Mouse (Mus musculus) embryonic facial prominence, embryonic 12.5 days (tissue): ENCODE measurements at regions not wholly inside any gene's neighbourhood (a gene's known extent, or its start where the extent isn't known, plus 50 kb on each side); places are given as distances from the start of the nearest gene placed in this dataset.
A peak's percentile ranks its signal among the peaks of the same experiment; 100 is the strongest.

Source experiments
- ATAC-seq: fragments of 200-750 bp; cut with Nextera tagmentation; 2 replicates; pipeline ENCODE4 v1.8.0; 2017; ENCODE audit not compliant: insufficient number of reproducible peaks, insufficient read depth, low FRiP score, low TSS enrichment
- H3K27ac ChIP-seq: fragments of 300-500 bp; sonication (generic); 2 replicates; pipeline ENCODE4 v1.5.1; 2016; ENCODE audit warnings: mild to moderate bottlenecking
- H3K27me3 ChIP-seq: fragments of 300-500 bp; sonication (generic); 2 replicates; pipeline ENCODE4 v1.6.1; 2016; ENCODE audit warnings: mild to moderate bottlenecking, moderate library complexity
- H3K36me3 ChIP-seq: fragments of 300-500 bp; sonication (generic); 2 replicates; pipeline ENCODE4 v1.6.1; 2016; ENCODE audit warnings: mild to moderate bottlenecking
- H3K4me1 ChIP-seq: fragments of 300-500 bp; sonication (generic); 2 replicates; pipeline ENCODE4 v1.6.1; 2016
- H3K4me2 ChIP-seq: fragments of 300-500 bp; sonication (generic); replicated peaks from 2 replicates; pipeline ENCODE4 v1.6.1; 2016; ENCODE audit warnings: mild to moderate bottlenecking, moderate library complexity
- H3K4me3 ChIP-seq: fragments of 300-500 bp; sonication (generic); 2 replicates; pipeline ENCODE4 v1.5.1; 2016; ENCODE audit warnings: mild to moderate bottlenecking
- H3K9ac ChIP-seq: fragments of 300-500 bp; sonication (generic); 2 replicates; pipeline ENCODE4 v1.6.1; 2016; ENCODE audit warnings: mild to moderate bottlenecking, moderate library complexity
- H3K9me3 ChIP-seq: fragments of 300-500 bp; sonication (generic); 2 replicates; pipeline ENCODE4 v1.6.1; 2016; ENCODE audit warnings: mild to moderate bottlenecking, moderate library complexity
- WGBS: fragments of 180-500 bp; shearing (Covaris S2); methylation state at CpG from one replicate; pipeline ENCODE4 v1.1.7; 2016; 5-methylcytosine and 5-hydroxymethylcytosine counted together

- 64% methylated on average over 4 of the region's 4 CpGs for WGBS
- ATAC-seq = no peak
- Histone ChIP-seq H3K27me3 (no peaks in the 10 kb centered on the region), H3K4me3 (no peak overlapping the region), H3K4me1 (no peaks in the 10 kb centered on the region), H3K9ac (no peak overlapping the region), H3K9me3 (no peaks in the 10 kb centered on the region), H3K36me3 (no peaks in the 10 kb centered on the region), H3K4me2 (no peak overlapping the region), H3K27ac (no peak overlapping the region)
Measured at GRCm38 (mm10) chr12:39952854-39953253, 85.0 kb downstream of the Arl4a start.

GRCm38 (mm10) chr12:39951911-39952310 is 85.9 kb downstream of the Arl4a start:
- H3K4me2 ChIP-seq = no peak overlapping the region
- H3K27ac ChIP-seq = no peak overlapping the region
- no peaks in the 10 kb centered on the region for H3K36me3 ChIP-seq

GRCm38 (mm10) chr12:39950270-39950801 is 87.5 kb downstream of the Arl4a start:
- Histone ChIP-seq H3K27me3 (no peaks in the 10 kb centered on the region), H3K4me3 (no peak overlapping the region), H3K4me1 (no peaks in the 10 kb centered on the region), H3K27ac (no peak overlapping the region), H3K9me3 (no peaks in the 10 kb centered on the region), H3K9ac (no peak overlapping the region), H3K4me2 (no peak overlapping the region), H3K36me3 (no peaks in the 10 kb centered on the region)
- no peak for ATAC-seq
- WGBS = 89% methylated on average over 7 of the region's 7 CpGs

More at GRCm38 (mm10) chr12:39951911-39952310, 85.9 kb downstream of the Arl4a start:
- H3K9me3 ChIP-seq = no peaks in the 10 kb centered on the region
- H3K9ac ChIP-seq = no peak overlapping the region
- H3K4me3 ChIP-seq = no peak overlapping the region
- no peaks in the 10 kb centered on the region for H3K4me1 ChIP-seq
- H3K27me3 ChIP-seq = no peaks in the 10 kb centered on the region
- no peak for ATAC-seq
- WGBS = 87% methylated on average over 6 of the region's 6 CpGs

- no peak for ATAC-seq
- WGBS = 61% methylated on average over 5 of the region's 5 CpGs
Measured at GRCm38 (mm10) chr12:39942910-39943309, 94.9 kb downstream of the Arl4a start.

GRCm38 (mm10) chr12:39941162-39941561 is 96.7 kb downstream of the Arl4a start:
- H3K27me3 ChIP-seq = no peaks in the 10 kb centered on the region
- H3K4me3 ChIP-seq = no peak overlapping the region
- H3K4me2 ChIP-seq = no peak overlapping the region
- H3K36me3 ChIP-seq = no peaks in the 10 kb centered on the region
- no peaks in the 10 kb centered on the region for H3K4me1 ChIP-seq
- no peak for ATAC-seq
- no peak overlapping the region for H3K27ac ChIP-seq
- 82% methylated on average over 1 of the region's 1 CpGs for WGBS
- H3K9me3 ChIP-seq = no peaks in the 10 kb centered on the region
- no peak overlapping the region for H3K9ac ChIP-seq

More at GRCm38 (mm10) chr12:39942910-39943309, 94.9 kb downstream of the Arl4a start:
- Histone ChIP-seq H3K4me1 (no peaks in the 10 kb centered on the region), H3K27ac (no peak overlapping the region), H3K9ac (no peak overlapping the region), H3K4me2 (no peak overlapping the region), H3K27me3 (no peaks in the 10 kb centered on the region), H3K36me3 (no peaks in the 10 kb centered on the region), H3K4me3 (no peak overlapping the region), H3K9me3 (no peaks in the 10 kb centered on the region)

- Histone ChIP-seq H3K4me2 (no peak overlapping the region), H3K4me3 (no peak overlapping the region), H3K9me3 (no peaks in the 10 kb centered on the region), H3K27ac (no peak overlapping the region), H3K27me3 (no peaks in the 10 kb centered on the region), H3K36me3 (no peaks in the 10 kb centered on the region), H3K9ac (no peak overlapping the region), H3K4me1 (no peaks in the 10 kb centered on the region)
- ATAC-seq = no peak
Measured at GRCm38 (mm10) chr12:39939017-39939416, 98.8 kb downstream of the Arl4a start.

- no peaks in the 10 kb centered on the region for H3K27me3 ChIP-seq
- ATAC-seq = 0 out of 2 replicates have a peak, but pooled peaks have one; percentile 72
- no peaks in the 10 kb centered on the region for H3K9me3 ChIP-seq
- H3K27ac ChIP-seq = no peak overlapping the region
- no peak overlapping the region for H3K4me3 ChIP-seq
- H3K4me2 ChIP-seq = no peak overlapping the region
- no peaks in the 10 kb centered on the region for H3K36me3 ChIP-seq
- H3K4me1 ChIP-seq = no peaks in the 10 kb centered on the region
- WGBS = 91% methylated on average over 2 of the region's 2 CpGs
- H3K9ac ChIP-seq = no peak overlapping the region
Measured at GRCm38 (mm10) chr12:39938211-39938610, 99.6 kb downstream of the Arl4a start.

GRCm38 (mm10) chr12:39936331-39936730 is 101.5 kb downstream of the Arl4a start:
- no peak overlapping the region for H3K4me2 ChIP-seq
- no peak for ATAC-seq
- H3K27ac ChIP-seq = no peak overlapping the region
- H3K4me1 ChIP-seq = no peaks in the 10 kb centered on the region
- WGBS = 62% methylated on average over 11 of the region's 11 CpGs
- H3K9me3 ChIP-seq = no peaks in the 10 kb centered on the region
- no peaks in the 10 kb centered on the region for H3K36me3 ChIP-seq
- H3K9ac ChIP-seq = no peak overlapping the region
- H3K4me3 ChIP-seq = no peak overlapping the region
- H3K27me3 ChIP-seq = no peaks in the 10 kb centered on the region

GRCm38 (mm10) chr12:39935775-39936174 is 102.0 kb downstream of the Arl4a start:
- no peak for ATAC-seq
- H3K36me3 ChIP-seq = no peaks in the 10 kb centered on the region
- H3K27me3 ChIP-seq = no peaks in the 10 kb centered on the region
- no peak overlapping the region for H3K4me3 ChIP-seq
- no peaks in the 10 kb centered on the region for H3K9me3 ChIP-seq
- H3K4me2 ChIP-seq = no peak overlapping the region
- 79% methylated on average over 12 of the region's 12 CpGs for WGBS
- H3K9ac ChIP-seq = no peak overlapping the region
- no peak overlapping the region for H3K27ac ChIP-seq
- H3K4me1 ChIP-seq = no peaks in the 10 kb centered on the region

GRCm38 (mm10) chr12:39934877-39935276 is 102.9 kb downstream of the Arl4a start:
- Histone ChIP-seq H3K9ac (no peak overlapping the region), H3K4me3 (no peak overlapping the region), H3K4me2 (no peak overlapping the region), H3K27me3 (no peaks in the 10 kb centered on the region), H3K27ac (no peak overlapping the region), H3K4me1 (no peaks in the 10 kb centered on the region), H3K36me3 (no peaks in the 10 kb centered on the region), H3K9me3 (no peaks in the 10 kb centered on the region)
- WGBS = 80% methylated on average over 4 of the region's 4 CpGs
- no peak for ATAC-seq

- H3K9me3 ChIP-seq = no peaks in the 10 kb centered on the region
- H3K27ac ChIP-seq = no peak overlapping the region
- no peaks in the 10 kb centered on the region for H3K36me3 ChIP-seq
- H3K4me3 ChIP-seq = no peak overlapping the region
- no peak for ATAC-seq
- 76% methylated on average over 1 of the region's 1 CpGs for WGBS
- H3K4me1 ChIP-seq = no peaks in the 10 kb centered on the region
- no peak overlapping the region for H3K4me2 ChIP-seq
- no peak overlapping the region for H3K9ac ChIP-seq
- H3K27me3 ChIP-seq = no peaks in the 10 kb centered on the region
Measured at GRCm38 (mm10) chr12:39931251-39931650, 106.6 kb downstream of the Arl4a start.

- H3K4me1 ChIP-seq = no peaks in the 10 kb centered on the region
- no peak for ATAC-seq
- H3K4me2 ChIP-seq = no peak overlapping the region
- H3K27ac ChIP-seq = no peak overlapping the region
- H3K4me3 ChIP-seq = no peak overlapping the region
- no peaks in the 10 kb centered on the region for H3K27me3 ChIP-seq
- no peaks in the 10 kb centered on the region for H3K36me3 ChIP-seq
- H3K9me3 ChIP-seq = no peaks in the 10 kb centered on the region
- no peak overlapping the region for H3K9ac ChIP-seq
Measured at GRCm38 (mm10) chr12:39927902-39928301, 109.9 kb downstream of the Arl4a start.

- Histone ChIP-seq H3K4me3 (no peak overlapping the region), H3K9me3 (no peaks in the 10 kb centered on the region), H3K4me2 (no peak overlapping the region), H3K9ac (no peak overlapping the region), H3K27me3 (no peaks in the 10 kb centered on the region), H3K36me3 (no peaks in the 10 kb centered on the region), H3K4me1 (no peaks in the 10 kb centered on the region), H3K27ac (no peak overlapping the region)
- ATAC-seq = no peak
- WGBS = 89% methylated on average over 8 of the region's 8 CpGs
Measured at GRCm38 (mm10) chr12:39927014-39927413, 110.8 kb downstream of the Arl4a start.
